Mouse (Mus musculus) thymus, adult 2 months (tissue): ENCODE results near the gene Ubald2. TPM values are rescaled to one million over a fixed set of nuclear protein-coding genes. Genes with fewer than 3 reads are reported as not detected.
"Not testable (repeated sequence)": the region's sequence is repeated elsewhere in the genome, so short reads cannot be mapped to it uniquely, and the experiment has no call there.

Experiments used
- DNase-seq: peaks from one replicate; pipeline ENCODE4 v3.0.0; 2021
- H3K27ac ChIP-seq: fragments of 200-500 bp; 2 replicates; pipeline ENCODE4 v1.5.1; 2012; ENCODE audit warnings: low read length, control low read depth; ENCODE audit not compliant: control insufficient read depth, insufficient read depth
- H3K27me3 ChIP-seq: fragments of 200-500 bp; 2 replicates; pipeline ENCODE4 v1.6.1; 2012; ENCODE audit warnings: mild to moderate bottlenecking, low read length, moderate library complexity, mixed read lengths; ENCODE audit not compliant: control insufficient read depth, insufficient read depth
- H3K36me3 ChIP-seq: fragments of 200-500 bp; 2 replicates; pipeline ENCODE4 v1.6.1; 2012; ENCODE audit warnings: mild to moderate bottlenecking, low read length, moderate library complexity; ENCODE audit not compliant: control insufficient read depth, insufficient read depth
- H3K4me1 ChIP-seq: fragments of 200-500 bp; replicated peaks from 2 replicates; pipeline ENCODE4 v1.6.1; 2012; ENCODE audit warnings: low read length; ENCODE audit not compliant: control insufficient read depth, insufficient read depth
- H3K4me3 ChIP-seq: fragments of 200-500 bp; 2 replicates; pipeline ENCODE4 v1.5.1; 2012; ENCODE audit warnings: mild to moderate bottlenecking, low read length, control low read depth, moderate library complexity; ENCODE audit not compliant: control insufficient read depth, insufficient read depth
- CTCF ChIP-seq: fragments of 200-500 bp; IDR thresholded peaks from 2 replicates; pipeline ENCODE4 v1.5.1; 2012; ENCODE audit warnings: mild to moderate bottlenecking, control low read depth, low read length, moderate library complexity, borderline replicate concordance; ENCODE audit not compliant: control insufficient read depth, poor library complexity, insufficient read depth; ENCODE audit errors: extremely low read depth
- POLR2A ChIP-seq: fragments of 200-500 bp; IDR thresholded peaks from 2 replicates; pipeline ENCODE4 v1.6.1; 2012; ENCODE audit warnings: mild to moderate bottlenecking, low read length, control low read depth, moderate library complexity; ENCODE audit not compliant: control insufficient read depth, poor library complexity, insufficient read depth; ENCODE audit errors: extremely low read depth
- WGBS: fragments of 180-500 bp; shearing (Covaris S2); methylation state at CpG from one replicate; pipeline ENCODE4 v1.1.7; 2018; 5-methylcytosine and 5-hydroxymethylcytosine counted together
- polyA plus RNA-seq: library from polyadenylated mRNA; depleted of rRNA; stranded (reverse); fragments of >200 nt; gene quantifications from 2 replicates; pipeline ENCODE4 v1.2.3, GENCODE M21; 2012

Gene Ubald2
- polyA plus RNA-seq, 1 experiment, result 558 TPM

- Histone ChIP-seq H3K4me3 (no peak overlapping the region), H3K27ac (no peak overlapping the region), H3K4me1 (peaks cover 21% of the 10 kb centered on the region), H3K36me3 (no peaks in the 10 kb centered on the region), H3K27me3 (no peaks in the 10 kb centered on the region)
- 80% methylated on average over 6 of the region's 6 CpGs for WGBS
- DNase-seq, result no peak
- no peak for TF ChIP-seq POLR2A
- TF ChIP-seq CTCF, result no peak
Measured at GRCm38 (mm10) chr11:116423214-116423613, 10.7 kb upstream of the Ubald2 start.

GRCm38 (mm10) chr11:116423782-116424620 is 9.9 kb upstream of the Ubald2 start:
- Histone ChIP-seq H3K27ac (peak overlapping the region; percentile 37; the same call in 1 of the 2 replicates), H3K36me3 (no peaks in the 10 kb centered on the region), H3K4me1 (peaks cover 16% of the 10 kb centered on the region), H3K27me3 (no peaks in the 10 kb centered on the region), H3K4me3 (0 out of 2 replicates have a peak overlapping the region, but pooled peaks have one; percentile 6)
- TF ChIP-seq CTCF (no peak), POLR2A (no peak)
- 32% methylated on average over 10 of the region's 10 CpGs for WGBS
- DNase-seq, result peak; percentile 35

GRCm38 (mm10) chr11:116424621-116425407 is 9.1 kb upstream of the Ubald2 start:
- H3K27me3 ChIP-seq, result no peaks in the 10 kb centered on the region
- H3K4me3 ChIP-seq, result no peak overlapping the region
- TF ChIP-seq POLR2A (no peak), CTCF (no peak)
- no peaks in the 10 kb centered on the region for H3K36me3 ChIP-seq
- peaks cover 22% of the 10 kb centered on the region for H3K4me1 ChIP-seq
- peak overlapping the region; percentile 21; the same call in 1 of the 2 replicates for H3K27ac ChIP-seq
- no peak for DNase-seq
- 58% methylated on average over 8 of the region's 8 CpGs for WGBS

GRCm38 (mm10) chr11:116426328-116426727 is 7.6 kb upstream of the Ubald2 start:
- not testable (repeated sequence) for H3K4me3 ChIP-seq, H3K27ac ChIP-seq, DNase-seq, H3K36me3 ChIP-seq, H3K27me3 ChIP-seq
- 97% methylated on average over 11 of the region's 11 CpGs for WGBS
- peaks cover 24% of the 10 kb centered on the region for H3K4me1 ChIP-seq

GRCm38 (mm10) chr11:116426852-116427575 is 6.9 kb upstream of the Ubald2 start:
- Histone ChIP-seq H3K27ac (no peak overlapping the region), H3K27me3 (no peaks in the 10 kb centered on the region), H3K4me1 (peaks cover 24% of the 10 kb centered on the region), H3K4me3 (no peak overlapping the region), H3K36me3 (no peaks in the 10 kb centered on the region)
- 92% methylated on average over 6 of the region's 6 CpGs for WGBS
- no peak for DNase-seq
- TF ChIP-seq POLR2A (no peak), CTCF (no peak)
